Mouse (Mus musculus) embryonic facial prominence, embryonic 11.5 days (tissue): Measurements from ENCODE around the gene Hspg2. TPM values are rescaled to one million over a fixed set of nuclear protein-coding genes. Genes with fewer than 3 reads are reported as not detected.

Experiments used
- ATAC-seq: fragments of 200-750 bp; cut with Nextera tagmentation; replicated peaks from 2 replicates; pipeline ENCODE4 v1.8.0; 2017; ENCODE audit warnings: low read depth; ENCODE audit not compliant: insufficient number of reproducible peaks, low FRiP score, low TSS enrichment
- DNase-seq: peaks from one replicate; pipeline ENCODE4 v3.0.0-alpha.2; 2015; ENCODE audit warnings: low spot score
- H3K27ac ChIP-seq: fragments of 300-500 bp; sonication (generic); replicated peaks from 2 replicates; pipeline ENCODE4 v1.5.1; 2014; ENCODE audit warnings: mild to moderate bottlenecking, low read depth, low read length, control low read depth
- H3K27me3 ChIP-seq: fragments of 300-500 bp; sonication (generic); 2 replicates; pipeline ENCODE4 v1.6.1; 2014; ENCODE audit warnings: mild to moderate bottlenecking, low read length, moderate library complexity, mixed read lengths; ENCODE audit not compliant: control insufficient read depth, insufficient read depth
- H3K36me3 ChIP-seq: fragments of 300-500 bp; sonication (generic); replicated peaks from 2 replicates; pipeline ENCODE4 v1.6.1; 2014; ENCODE audit warnings: low read depth, mild to moderate bottlenecking, low read length, moderate library complexity, mixed read lengths; ENCODE audit not compliant: control insufficient read depth, insufficient read depth
- H3K4me1 ChIP-seq: fragments of 300-500 bp; sonication (generic); 2 replicates; pipeline ENCODE4 v1.6.1; 2014; ENCODE audit warnings: low read length, mixed read lengths; ENCODE audit not compliant: control insufficient read depth, insufficient read depth
- H3K4me2 ChIP-seq: fragments of 300-500 bp; sonication (generic); 2 replicates; pipeline ENCODE4 v1.6.1; 2014; ENCODE audit warnings: low read depth, mild to moderate bottlenecking, control low read depth, low read length, moderate library complexity
- H3K4me3 ChIP-seq: fragments of 300-500 bp; sonication (generic); 2 replicates; pipeline ENCODE4 v1.5.1; 2014; ENCODE audit warnings: low read depth, low read length, control low read depth
- H3K9ac ChIP-seq: fragments of 300-500 bp; sonication (generic); replicated peaks from 2 replicates; pipeline ENCODE4 v1.6.1; 2014; ENCODE audit warnings: mild to moderate bottlenecking, control low read depth, low read length
- H3K9me3 ChIP-seq: fragments of 300-500 bp; sonication (generic); replicated peaks from 2 replicates; pipeline ENCODE4 v1.6.1; 2016; ENCODE audit warnings: mild to moderate bottlenecking, low read length, inconsistent platforms, mixed read lengths; ENCODE audit not compliant: control insufficient read depth
- WGBS: fragments of 180-500 bp; shearing (Covaris S2); extraction: QIAGEN DNeasy Blood & Tissue Kit; methylation state at CpG from one replicate; pipeline ENCODE4 v1.1.7; 2014; 5-methylcytosine and 5-hydroxymethylcytosine counted together
- polyA plus RNA-seq: library from polyadenylated mRNA; unstranded; fragments of >200 nt; fragmentation: Nextera tagmentation; extraction: Ambion mirVana; gene quantifications from 2 replicates; pipeline ENCODE4 v1.2.1, GENCODE M21; 2014

The Hspg2 gene
- polyA plus RNA-seq, 1 experiment from 2014 or later = 14.4 TPM

GRCm38 (mm10) chr4:137485258-137485960 is 16.8 kb downstream of the Hspg2 start:
- Histone ChIP-seq H3K9me3 (no peaks in the 10 kb centered on the region), H3K36me3 (no peaks in the 10 kb centered on the region), H3K4me1 (peaks cover 36% of the 10 kb centered on the region), H3K27me3 (no peaks in the 10 kb centered on the region), H3K27ac (no peak overlapping the region), H3K4me3 (no peak overlapping the region), H3K9ac (no peak overlapping the region; the same call in 1 of the 2 replicates), H3K4me2 (no peak overlapping the region)
- DNase-seq (no peak), ATAC-seq (no peak)
- WGBS = 33% methylated on average over 14 of the region's 14 CpGs

DNA sequence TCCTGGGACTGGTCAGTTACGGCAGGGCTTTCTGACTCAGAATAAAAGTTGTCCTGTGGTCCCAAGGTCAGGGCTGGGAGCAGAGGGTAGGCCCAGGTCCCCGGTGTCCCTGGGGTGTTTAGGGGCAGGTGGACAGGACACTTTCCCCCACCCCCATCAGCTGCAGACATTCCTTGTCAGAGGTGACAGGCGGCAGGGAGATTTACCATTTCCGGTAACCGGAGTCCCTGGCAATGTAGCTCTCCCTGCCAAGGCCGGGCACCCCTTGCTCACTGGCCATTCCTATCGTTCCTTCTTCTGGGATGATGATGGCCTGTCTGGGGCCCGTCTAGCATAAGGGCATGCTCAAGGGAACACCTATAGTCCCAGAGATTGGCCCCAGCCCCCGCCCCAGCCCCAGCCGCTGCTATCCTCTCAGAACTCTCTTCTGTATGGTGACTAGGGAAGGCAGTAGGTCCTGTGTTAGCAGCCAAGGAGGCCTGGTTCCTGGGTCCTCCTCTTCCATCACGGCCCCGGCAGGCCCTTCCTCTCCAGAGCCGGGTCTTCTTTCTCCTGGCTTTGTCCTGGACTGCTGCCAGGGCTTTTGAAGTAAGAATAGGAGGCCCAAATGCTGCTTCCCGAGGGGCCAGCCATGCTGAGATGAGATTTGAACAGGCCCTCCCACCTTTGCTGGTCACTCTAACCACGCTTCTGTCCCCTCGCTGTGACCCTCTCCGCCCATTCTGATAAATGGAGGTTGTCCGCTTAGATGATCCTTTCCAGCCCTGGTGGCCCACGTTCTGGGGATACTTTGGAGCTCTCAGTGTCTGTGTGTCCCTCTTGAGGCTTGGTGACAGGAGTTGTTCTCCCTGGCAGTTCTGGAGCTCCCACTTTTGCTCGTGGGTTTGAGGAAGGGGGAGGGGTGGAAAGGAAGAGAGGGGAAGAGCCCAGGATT is 17.8 kb downstream of the Hspg2 start:
- H3K9ac ChIP-seq = peak overlapping the region; percentile 25
- no peak for ATAC-seq
- 0 out of 2 replicates have a peak overlapping the region, but pooled peaks have one; percentile 10 for H3K4me2 ChIP-seq
- H3K36me3 ChIP-seq = no peaks in the 10 kb centered on the region
- H3K27ac ChIP-seq = peak overlapping the region; percentile 52; the same call in 1 of the 2 replicates
- WGBS = 46% methylated on average over 20 of the region's 20 CpGs
- no peaks in the 10 kb centered on the region for H3K27me3 ChIP-seq
- no peak overlapping the region for H3K4me3 ChIP-seq
- H3K9me3 ChIP-seq = no peaks in the 10 kb centered on the region
- no peak for DNase-seq
- H3K4me1 ChIP-seq = peaks cover 27% of the 10 kb centered on the region

- ATAC-seq = no peak
- DNase-seq = no peak
- H3K36me3 ChIP-seq = no peaks in the 10 kb centered on the region
- peaks cover 25% of the 10 kb centered on the region for H3K4me1 ChIP-seq
- 44% methylated on average over 9 of the region's 10 CpGs for WGBS
- peak overlapping the region; percentile 35 for H3K9ac ChIP-seq
- H3K9me3 ChIP-seq = no peaks in the 10 kb centered on the region
- no peaks in the 10 kb centered on the region for H3K27me3 ChIP-seq
- no peak overlapping the region for H3K4me3 ChIP-seq
- no peak overlapping the region for H3K4me2 ChIP-seq
- peak overlapping the region; percentile 28; the same call in 1 of the 2 replicates for H3K27ac ChIP-seq
Observed at GRCm38 (mm10) chr4:137487286-137488000, 18.9 kb downstream of the Hspg2 start.

- Histone ChIP-seq H3K36me3 (no peaks in the 10 kb centered on the region), H3K9me3 (no peaks in the 10 kb centered on the region), H3K27me3 (no peaks in the 10 kb centered on the region), H3K27ac (peak overlapping the region; percentile 28; the same call in 1 of the 2 replicates), H3K4me3 (no peak overlapping the region), H3K4me2 (no peak overlapping the region), H3K4me1 (peaks cover 25% of the 10 kb centered on the region), H3K9ac (no peak overlapping the region)
- ATAC-seq (no peak), DNase-seq (no peak)
- WGBS = 45% methylated on average over 11 of the region's 11 CpGs
Observed at GRCm38 (mm10) chr4:137488038-137488437, 19.5 kb downstream of the Hspg2 start.

DNA sequence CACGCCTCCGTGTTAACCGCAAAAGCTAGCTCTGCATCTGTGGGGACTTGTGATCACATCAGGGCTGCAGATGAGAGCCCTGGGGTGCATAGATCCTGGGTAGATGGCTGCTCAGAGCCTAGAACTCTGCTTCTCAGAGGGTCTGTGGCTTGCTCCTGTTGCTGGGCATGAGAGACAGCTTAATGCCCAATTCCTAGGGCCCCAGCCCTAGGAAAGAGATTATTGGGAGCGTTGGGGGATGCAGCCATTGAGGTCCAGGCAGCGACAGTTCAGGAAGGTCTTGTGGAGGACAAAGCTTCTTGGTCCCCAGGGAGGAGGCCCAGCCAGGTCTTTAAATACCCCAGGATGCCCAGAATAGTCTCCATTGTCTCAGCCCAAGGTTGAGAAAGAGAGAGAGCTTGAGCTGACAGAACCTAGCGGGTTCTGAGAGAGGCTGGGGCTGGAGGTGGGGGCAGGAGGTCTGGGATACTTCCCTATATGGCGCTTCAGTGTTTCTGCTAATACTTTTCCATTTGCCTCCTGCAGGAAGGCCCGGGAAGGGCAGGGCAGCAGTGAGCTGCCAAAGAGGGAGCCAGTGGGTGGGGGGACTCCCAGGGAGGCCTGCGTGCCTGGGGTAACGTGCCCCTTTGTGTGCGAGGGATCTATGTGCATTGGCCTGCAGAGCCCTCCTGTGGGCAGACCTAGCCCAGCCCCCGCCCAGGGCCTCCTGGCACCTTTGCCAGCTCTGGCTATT is 20.2 kb downstream of the Hspg2 start:
- Histone ChIP-seq H3K27me3 (no peaks in the 10 kb centered on the region), H3K4me3 (no peak overlapping the region), H3K4me1 (peaks cover 25% of the 10 kb centered on the region), H3K36me3 (no peaks in the 10 kb centered on the region), H3K27ac (peak overlapping the region; percentile 56; the same call in 1 of the 2 replicates), H3K9me3 (no peaks in the 10 kb centered on the region), H3K4me2 (no peak overlapping the region), H3K9ac (no peak overlapping the region; the same call in 1 of the 2 replicates)
- DNase-seq = peak; percentile 68
- 0 out of 2 replicates have a peak, but pooled peaks have one; percentile 31 for ATAC-seq
- WGBS = 13% methylated on average over 12 of the region's 12 CpGs

DNA sequence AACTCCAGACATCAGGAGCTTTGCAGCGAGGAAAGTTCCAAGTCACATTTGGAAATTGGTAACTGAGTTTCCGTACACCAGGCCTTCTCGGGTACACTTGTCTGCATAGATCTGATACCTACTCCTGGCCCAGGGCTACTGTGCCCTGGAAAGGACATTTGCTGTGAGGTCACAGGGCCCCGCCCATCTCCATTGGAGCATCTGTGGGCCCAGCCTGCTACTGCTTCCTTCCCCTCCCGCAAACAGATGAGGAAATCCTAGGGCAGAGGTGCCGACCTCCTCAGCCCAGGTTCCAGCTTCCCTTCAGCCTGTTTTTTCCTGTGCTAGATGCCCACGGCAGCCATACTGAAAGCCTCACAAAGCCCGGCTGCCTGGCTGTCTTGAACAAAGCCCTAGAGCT is 21.4 kb downstream of the Hspg2 start:
- Histone ChIP-seq H3K27ac (no peak overlapping the region), H3K27me3 (no peaks in the 10 kb centered on the region), H3K9me3 (no peaks in the 10 kb centered on the region), H3K36me3 (no peaks in the 10 kb centered on the region), H3K4me3 (no peak overlapping the region), H3K4me2 (no peak overlapping the region), H3K9ac (peak overlapping the region; percentile 32), H3K4me1 (peaks cover 30% of the 10 kb centered on the region)
- no peak for ATAC-seq
- 48% methylated on average over 8 of the region's 8 CpGs for WGBS
- no peak for DNase-seq

GRCm38 (mm10) chr4:137492563-137492962 is 24.0 kb downstream of the Hspg2 start:
- 82% methylated on average over 11 of the region's 11 CpGs for WGBS
- peaks cover 20% of the 10 kb centered on the region for H3K4me1 ChIP-seq
- ATAC-seq (no peak), DNase-seq (no peak)
- H3K9ac ChIP-seq = no peak overlapping the region
- no peak overlapping the region for H3K4me3 ChIP-seq
- no peaks in the 10 kb centered on the region for H3K36me3 ChIP-seq
- H3K4me2 ChIP-seq = no peak overlapping the region
- no peaks in the 10 kb centered on the region for H3K27me3 ChIP-seq
- H3K9me3 ChIP-seq = no peaks in the 10 kb centered on the region
- H3K27ac ChIP-seq = no peak overlapping the region
